Mouse (Mus musculus) adrenal gland, adult 18-20 months (tissue): ENCODE measurements around the gene Maip1. TPM values are rescaled to one million over a fixed set of nuclear protein-coding genes. Genes with fewer than 3 reads are reported as not detected.

Source experiments
- DNase-seq, 2 experiments: peaks; one replicate each; pipeline ENCODE4 v3.0.0; 2021 to 2022; ENCODE audit warnings: low spot score in 2 of 2
- total RNA-seq, 2 experiments: library from RNA; stranded (reverse); gene quantifications; 1 replicate in 1 of 2; 2 replicates in 1 of 2; pipeline ENCODE4 v1.2.3; 2021

Maip1 gene
- total RNA-seq, 2 experiments from 2014 or later, result 10.2 to 10.5 TPM

DNA sequence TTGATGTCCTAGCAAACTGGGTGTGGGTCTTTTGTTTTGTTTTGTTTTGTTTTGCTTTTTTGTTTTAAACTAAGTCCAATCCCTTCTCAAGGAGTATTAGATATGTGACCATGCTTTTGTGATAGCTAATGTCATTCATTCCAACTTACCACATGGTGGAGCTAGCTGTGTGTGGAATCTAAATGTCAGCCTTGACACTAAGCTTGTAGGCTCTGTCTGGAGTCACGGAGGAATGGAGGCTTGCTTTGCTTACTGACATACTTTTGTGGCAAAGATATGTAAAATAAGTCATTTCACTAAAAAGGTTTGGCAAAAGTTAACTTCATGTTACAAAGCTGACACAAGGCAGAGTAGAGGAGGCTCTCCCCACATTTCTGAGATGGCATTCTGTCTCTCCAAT is 17.6 kb downstream of the Maip1 start:
- DNase-seq, result no peak

DNA sequence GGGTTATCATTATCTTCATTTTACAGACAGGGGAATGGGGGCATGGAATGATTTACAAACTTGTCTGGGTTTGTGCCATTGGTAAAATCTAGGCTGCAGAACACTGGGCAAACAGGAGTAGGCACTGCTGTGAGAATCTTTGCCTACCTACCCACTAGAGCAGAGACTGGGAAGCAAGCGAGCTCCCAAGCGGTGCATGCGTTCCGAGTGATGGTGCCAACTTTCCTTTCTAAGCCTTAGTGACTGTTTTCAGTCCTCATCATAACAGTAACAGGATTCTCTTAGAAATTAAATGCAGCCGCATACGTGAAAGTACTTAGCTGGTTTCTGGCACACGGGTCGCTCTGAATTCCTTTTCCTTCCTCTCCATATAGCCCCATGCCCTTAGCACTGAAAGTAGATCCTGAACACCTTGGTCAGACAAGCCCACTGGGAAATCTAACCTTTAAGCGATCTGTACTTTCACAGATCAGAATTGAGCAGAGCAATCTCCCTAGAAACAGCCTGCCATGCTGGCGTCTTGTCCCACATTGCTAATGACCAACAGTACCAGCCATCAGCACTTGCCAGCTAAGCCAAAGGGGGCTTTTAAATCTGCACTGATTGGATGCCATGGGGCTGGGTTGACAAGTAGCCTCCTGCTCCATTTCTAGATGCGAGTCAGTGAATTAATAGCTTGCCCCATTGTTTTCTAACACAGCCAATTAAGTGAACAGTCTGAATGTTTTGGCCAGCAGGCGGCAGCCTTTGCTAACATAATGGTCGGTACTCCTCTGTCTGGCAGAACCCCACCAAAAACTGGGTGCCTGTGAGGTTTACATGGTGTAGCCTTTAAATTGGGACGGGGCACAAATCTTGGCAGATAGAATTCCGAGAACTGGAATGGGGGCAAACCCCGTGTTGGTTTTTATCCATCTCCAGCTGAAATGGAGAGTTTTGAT is 22.5 kb downstream of the Maip1 start:
- DNase-seq, result peak; percentile 79 to 82

DNA sequence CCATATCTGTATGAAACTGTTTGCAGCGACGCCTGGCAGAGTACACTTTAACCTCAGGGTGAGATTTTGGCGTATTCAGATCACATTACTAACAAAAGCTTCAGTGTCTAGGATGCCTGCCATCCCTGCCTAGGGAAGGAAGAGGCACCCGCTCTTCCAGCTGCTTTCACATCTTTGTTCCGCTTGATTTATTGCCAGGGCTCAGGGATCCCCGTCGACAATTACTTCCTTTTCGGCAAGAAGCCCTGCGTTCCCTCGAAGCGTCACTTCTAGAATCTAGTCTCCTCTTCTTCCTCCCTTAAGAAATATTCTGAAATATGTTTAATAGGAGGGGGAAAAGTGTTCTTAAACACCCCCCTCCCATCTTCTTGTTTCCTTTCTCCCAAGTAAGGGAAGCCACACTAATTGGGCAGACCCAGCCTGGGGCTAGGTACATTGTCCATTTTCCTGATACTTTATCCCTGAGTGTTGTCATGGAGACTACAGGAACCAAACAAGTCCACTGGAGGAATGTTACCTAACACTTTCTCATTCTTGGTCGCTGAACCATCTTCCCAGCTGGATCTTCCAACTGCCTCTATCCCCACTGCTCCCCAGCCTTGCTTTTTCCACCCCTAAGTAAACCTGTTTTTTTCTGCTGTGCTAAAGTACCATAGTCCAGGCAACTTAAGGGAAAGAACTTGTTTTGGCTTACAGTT is 23.8 kb downstream of the Maip1 start:
- no peak for DNase-seq

DNA sequence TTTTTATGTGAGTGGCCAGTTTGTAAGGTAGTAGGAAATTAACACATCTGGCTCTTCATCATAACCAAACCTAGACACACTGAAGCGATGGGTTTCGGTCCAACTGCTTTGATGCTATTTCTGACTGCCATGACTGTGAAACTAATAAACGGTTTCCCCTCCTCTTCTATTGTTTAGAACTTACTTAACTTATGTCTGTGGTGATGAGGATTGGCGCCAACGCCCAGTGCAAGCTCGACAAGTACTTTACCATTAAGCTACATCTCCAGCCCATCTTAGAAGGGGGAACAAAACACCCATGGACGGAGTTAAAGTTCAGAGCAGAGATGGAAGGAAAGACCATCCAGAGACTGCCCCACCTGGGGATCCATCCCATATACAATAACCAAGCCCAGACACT is 27.0 kb downstream of the Maip1 start:
- no peak for DNase-seq

DNA sequence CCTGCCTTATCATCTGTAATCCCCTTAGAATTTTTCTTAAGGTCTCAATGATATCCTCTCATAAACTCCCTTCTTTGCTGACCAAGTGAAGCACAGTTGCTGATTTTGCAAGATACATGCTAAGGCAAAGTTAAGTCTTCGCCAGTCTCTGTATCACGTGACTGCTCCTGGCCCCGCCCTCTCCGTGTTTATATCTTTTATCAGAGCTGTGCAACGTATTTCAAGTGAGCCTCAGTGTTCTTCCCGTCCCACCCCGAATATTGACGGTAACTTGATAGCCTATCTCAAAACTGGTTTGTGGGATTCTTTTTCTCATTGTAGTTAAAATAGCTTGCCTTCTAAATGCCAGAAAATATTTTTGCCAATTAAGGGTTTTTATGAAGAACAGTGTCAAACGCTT is 30.3 kb downstream of the Maip1 start:
- peak in 1 of 2 experiments; percentile 37 for DNase-seq

DNA sequence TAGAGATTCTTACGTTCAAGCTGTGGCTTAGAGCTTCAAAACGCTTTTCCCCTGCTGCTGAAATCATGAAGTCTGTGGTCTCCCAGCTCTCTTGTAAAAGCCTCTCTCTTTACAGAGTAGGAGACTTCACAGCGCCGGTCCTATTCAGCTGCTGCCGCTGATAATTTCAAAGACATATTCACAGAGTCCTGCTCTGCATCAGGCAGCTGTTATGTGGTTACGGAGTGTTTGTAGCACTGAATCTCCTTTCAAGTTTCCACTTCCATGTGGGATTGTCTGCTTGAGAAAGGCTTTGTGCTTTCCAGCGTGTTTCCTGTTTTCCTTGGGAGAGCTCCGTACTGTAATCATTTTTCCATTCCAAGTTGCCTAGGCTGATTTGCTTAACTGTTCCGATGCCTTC is 30.8 kb downstream of the Maip1 start:
- no peak for DNase-seq

DNA sequence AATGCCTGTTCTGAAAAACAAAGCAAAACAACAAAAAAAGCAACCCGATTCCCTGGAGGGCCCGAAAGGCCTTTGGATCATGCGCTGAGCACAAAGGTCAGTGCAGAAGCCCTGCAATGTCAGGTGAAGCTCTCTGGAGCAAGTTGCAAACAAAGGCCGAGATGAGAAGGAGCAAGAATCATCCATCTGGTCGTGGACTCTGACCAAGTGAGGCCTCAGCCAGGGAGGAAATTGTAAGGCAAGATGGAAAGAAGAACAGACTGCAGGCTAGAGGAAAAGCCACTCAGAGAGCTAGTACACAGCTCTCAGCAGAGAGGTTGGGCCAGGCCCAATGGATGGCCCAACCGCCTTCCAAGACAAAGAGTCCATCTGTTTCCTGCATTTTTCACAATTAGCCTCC is 32.9 kb downstream of the Maip1 start:
- DNase-seq, result no peak

DNA sequence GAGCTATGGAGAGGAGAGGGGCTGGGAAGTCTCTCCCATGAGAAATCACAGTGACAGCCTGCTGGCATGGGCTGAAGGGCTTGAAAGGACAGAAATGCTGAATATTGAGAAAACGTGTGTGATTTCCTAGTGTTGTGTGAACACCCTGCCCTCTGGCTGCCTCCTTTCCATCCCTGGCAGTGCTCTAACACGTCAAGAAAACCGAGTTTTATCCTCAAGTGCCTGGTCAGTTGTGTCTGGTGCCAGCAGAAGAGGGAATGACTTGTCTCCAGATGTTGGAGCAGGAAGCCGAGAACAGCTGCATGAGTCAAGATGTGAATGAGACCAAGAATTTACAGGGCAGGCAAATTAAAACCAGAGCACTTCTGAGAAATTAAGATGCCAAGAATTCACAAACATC is 34.6 kb downstream of the Maip1 start:
- DNase-seq, result no peak

DNA sequence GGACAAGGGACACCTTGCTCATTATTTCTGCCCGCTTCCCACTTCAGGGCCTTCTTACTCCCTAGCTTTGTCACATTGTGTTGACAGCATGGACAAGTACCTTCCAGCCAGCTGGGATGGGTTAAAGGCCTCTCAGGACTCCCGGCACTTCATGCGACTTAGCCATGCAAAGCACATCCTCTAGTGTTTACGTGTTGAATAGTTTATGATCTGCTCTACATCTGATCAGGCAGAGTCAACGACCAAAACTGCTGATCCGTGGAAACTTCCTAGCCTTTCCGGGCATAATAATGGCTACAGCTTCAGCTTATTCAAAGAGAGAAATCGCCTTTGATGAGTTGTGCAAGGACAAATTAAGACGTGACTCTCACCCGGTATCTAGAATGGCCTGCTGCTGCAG is 39.6 kb downstream of the Maip1 start:
- DNase-seq, result no peak

DNA sequence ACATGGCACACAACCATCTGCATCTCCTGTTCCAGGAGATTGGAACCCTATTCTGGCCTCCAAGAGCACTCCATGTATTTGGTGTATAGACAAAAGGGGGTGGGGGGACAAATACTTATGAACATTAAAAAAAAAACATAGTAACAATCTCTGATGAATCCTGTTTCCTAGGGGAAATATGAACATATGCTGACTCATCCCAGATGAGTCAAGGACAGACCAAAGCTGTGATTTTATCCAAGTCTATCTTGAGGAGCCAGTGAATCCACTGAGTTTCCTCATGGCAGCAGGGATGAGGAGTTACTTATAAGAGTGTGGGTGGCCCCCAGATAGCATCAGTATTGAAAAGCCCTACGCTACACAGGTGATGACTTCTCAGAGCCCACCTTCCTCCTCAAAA is 44.1 kb downstream of the Maip1 start:
- no peak for DNase-seq

DNA sequence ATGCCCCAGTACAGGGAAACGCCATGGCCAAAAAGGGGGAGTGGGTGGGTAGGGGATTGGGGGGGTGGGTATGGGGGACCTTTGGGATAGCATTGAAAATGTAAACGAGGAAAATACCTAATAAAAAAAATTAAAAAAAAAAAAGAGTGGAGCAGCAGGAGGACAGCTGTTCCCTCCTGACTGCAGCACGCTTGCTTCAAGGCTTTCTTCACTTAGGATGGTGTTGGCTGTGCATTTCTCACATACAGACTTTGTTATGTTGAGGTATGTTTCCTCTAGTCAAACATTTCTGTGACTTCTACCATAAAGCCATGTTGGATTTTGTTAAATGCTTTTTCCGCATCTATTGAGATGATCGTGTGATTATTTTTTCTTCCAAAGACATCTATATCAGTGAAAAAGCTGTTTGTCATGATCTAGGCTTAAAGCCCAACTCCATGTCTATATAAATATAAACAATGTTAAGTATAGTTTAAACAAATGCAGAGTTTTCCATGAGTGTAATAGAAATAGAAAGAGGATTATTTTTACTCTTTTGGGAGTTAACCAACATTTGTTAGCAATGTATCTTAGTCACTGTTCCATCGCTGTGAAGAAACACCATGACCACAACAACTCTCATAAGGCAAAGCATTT is 54.3 kb downstream of the Maip1 start:
- no peak for DNase-seq

Other genes with a start within 250 kb of the Maip1 start
- gene 1700066M21Rik, start 28.7 kb upstream of the Maip1 start, total RNA-seq, result 1 to 10 TPM; 7.5 to 8.3 TPM
- 10 to 100 TPM; 15.5 to 22.3 TPM for gene Tyw5, start 773 bp downstream of the Maip1 start, total RNA-seq